Mouse (Mus musculus) cerebellum, postnatal 25 days (tissue): ENCODE measurements around the gene Prox2.

Experiments used
- DNase-seq, 2 experiments: peaks; one replicate each; pipeline ENCODE4 v3.0.0; 2021; ENCODE audit warnings: mixed read lengths in 2 of 2

The Prox2 gene

DNA sequence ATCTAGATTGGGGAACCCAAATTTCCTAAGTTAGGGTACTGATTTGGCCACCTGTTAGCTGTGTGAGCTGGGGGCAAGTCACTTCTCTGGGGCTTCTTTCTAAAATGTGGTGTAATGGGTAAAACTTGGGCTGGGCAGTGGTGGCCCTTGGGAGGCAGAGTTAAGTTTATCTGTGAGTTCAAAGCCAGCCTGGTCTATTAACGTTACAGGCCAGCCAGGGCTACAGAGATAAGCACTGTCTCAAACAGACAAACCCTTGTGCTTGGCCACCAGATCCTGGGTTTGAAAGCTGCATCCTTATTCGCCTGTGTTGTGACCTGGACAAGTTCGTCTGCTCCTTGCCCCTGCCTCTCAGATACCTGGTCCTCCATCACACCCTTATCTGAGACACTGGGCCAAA is 19.4 kb downstream of the Prox2 start:
- no peak for DNase-seq

GRCm38 (mm10) chr12:85087845-85088244 is 22.7 kb downstream of the Prox2 start:
- DNase-seq, result no peak

DNA sequence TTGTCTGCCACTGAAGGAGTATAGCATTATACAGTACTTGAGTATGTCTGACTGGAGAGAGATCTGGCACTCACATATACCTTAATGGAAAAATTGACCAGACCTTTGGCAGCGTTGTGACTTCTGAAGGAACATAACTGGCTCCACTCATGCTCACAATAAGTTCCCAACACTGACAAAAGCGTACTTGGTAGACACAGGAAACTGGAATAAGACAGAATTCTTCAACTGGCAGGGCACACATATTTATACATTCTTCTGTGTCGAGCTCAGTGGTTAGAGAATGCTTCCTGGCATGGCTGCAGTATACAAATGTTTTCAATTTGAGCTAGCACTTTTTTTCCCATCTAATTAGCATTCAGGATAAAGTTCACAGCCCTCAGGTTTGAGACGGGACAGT is 25.6 kb downstream of the Prox2 start:
- no peak for DNase-seq

- no peak for DNase-seq
Measured at GRCm38 (mm10) chr12:85084257-85084656, 26.3 kb downstream of the Prox2 start.

DNA sequence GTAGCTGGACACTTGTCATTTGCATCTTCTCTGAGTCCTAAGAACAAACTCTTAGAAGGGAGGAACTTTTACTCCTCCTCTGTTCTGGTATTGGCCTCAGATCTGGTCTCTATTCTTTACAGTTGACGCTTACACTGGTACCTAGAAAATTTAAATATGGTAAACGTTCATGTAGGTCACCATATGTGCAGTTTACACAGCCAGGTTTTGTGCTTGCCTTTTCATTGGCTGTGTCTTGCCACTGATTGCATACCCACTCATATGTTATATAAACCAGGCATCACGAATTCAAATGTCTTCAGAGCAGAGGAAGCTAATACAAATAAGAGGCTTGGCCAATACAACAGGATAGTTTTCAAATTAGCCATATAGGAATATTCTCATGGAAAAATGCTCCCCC is 33.5 kb downstream of the Prox2 start:
- DNase-seq, result no peak

DNA sequence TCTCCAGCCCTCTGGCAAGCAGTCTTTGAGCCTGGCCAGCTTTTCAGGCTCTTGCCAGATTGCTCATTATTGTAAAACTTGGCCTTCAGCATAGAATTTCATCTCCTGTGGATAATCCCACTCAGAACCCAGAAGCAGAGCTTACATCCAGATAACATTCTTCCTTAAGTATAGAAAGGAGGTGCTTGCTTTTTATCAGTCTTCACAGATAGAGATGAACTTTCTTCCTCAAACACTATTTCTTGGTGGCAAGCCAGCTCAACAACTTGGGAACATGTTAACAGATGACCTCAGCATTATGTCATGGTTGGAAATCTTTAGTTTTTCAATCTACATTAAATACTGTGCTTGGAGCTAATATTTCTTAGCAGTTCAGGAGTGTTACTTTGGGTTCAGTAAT is 39.5 kb downstream of the Prox2 start:
- no peak for DNase-seq

- DNase-seq, result no peak
Measured at GRCm38 (mm10) chr12:85051218-85051617, 59.3 kb downstream of the Prox2 start.
